8 mouse cellular contexts compared by ENCODE assay signal in the genomic region with DNA sequence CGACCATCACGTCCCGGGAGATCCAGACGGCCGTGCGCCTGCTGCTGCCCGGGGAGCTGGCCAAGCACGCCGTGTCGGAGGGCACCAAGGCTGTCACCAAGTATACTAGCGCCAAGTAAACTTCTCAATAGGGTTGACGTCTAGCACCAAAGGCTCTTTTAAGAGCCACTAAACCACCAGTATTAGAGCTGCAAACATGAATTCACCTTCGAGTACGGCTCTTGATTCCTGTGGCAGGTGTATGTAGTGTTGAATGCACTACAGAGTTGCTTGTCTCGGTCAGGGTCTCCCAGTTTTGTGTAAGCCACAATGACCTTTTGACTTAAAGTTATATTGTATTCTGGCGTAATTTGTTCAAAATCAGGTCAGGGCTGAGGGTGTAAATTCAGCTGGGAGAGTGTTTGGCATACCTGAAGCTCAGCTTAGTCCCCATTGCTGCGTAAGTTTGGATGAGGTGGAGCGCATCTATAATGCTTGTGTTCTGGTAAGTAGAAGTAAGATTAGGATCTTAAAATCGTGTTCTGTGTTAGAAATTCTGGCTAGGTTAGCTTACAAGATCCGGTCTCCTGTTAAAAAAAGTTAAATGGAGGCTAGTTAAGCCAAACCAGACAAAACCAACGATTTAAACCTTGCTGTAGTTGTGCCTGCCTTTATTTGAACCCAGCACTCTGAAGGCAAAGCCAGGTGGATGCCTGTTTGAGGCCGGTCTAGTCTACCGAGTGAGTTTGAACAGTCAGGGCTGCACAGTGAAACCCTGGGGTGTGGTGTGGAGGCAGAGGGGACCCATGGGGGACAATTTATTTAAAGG. TPM values are rescaled to one million over a fixed set of nuclear protein-coding genes. Genes with fewer than 3 reads are reported as not detected.
DNase-seq lines count a peak whose midpoint lies in the region; ATAC-seq lines count a peak whose summit lies in the region.

No protein-coding gene starts in this region.

- H3K36me3 ChIP-seq in megakaryocyte, embryonic 14.5 days (replicated peaks; ENCODE audit: low read length) = no peaks in the 10 kb centered on the region
- H3K36me3 ChIP-seq in hindbrain, embryonic 14.5 days (replicated peaks; ENCODE audit: control insufficient read depth, insufficient read depth) = no peaks in the 10 kb centered on the region
- no peaks in the 10 kb centered on the region for H3K36me3 ChIP-seq in midbrain, embryonic 14.5 days (ENCODE audit: control insufficient read depth, insufficient read depth, low read length)

- peaks cover 64% of the 10 kb centered on the region for H3K4me1 ChIP-seq in megakaryocyte, embryonic 14.5 days
- peaks cover 23% of the 10 kb centered on the region for H3K4me1 ChIP-seq in hindbrain, embryonic 14.5 days (replicated peaks; ENCODE audit: control insufficient read depth, insufficient read depth, low read length)
- H3K4me1 ChIP-seq in midbrain, embryonic 14.5 days (ENCODE audit: control insufficient read depth, insufficient read depth, low read length) = peaks cover 21% of the 10 kb centered on the region

- DNase-seq in c-Kit-negative CD71-positive TER-119-positive erythroid progenitor cells, embryonic 14.5 days (ENCODE audit: low read depth, low spot score) = peak; percentile 61
- DNase-seq in hindbrain, embryonic 14.5 days (ENCODE audit: low spot score) = no peak
- DNase-seq in midbrain, embryonic 14.5 days = peak; percentile 33
- no peak for DNase-seq in adrenal gland, postnatal 4 days (ENCODE audit: low spot score in 2 of 2)
- DNase-seq in lung, postnatal 10 days = no peak
- no peak for DNase-seq in right cerebral cortex, adult 18-20 months

- 2% methylated on average over 17 of the region's 23 CpGs for WGBS in hindbrain, embryonic 14.5 days
- 2% methylated on average over 17 of the region's 23 CpGs for WGBS in midbrain, embryonic 14.5 days

- H3K4me3 ChIP-seq in megakaryocyte, embryonic 14.5 days (replicated peaks) = peak overlapping the region; percentile 89
- H3K4me3 ChIP-seq in hindbrain, embryonic 14.5 days (replicated peaks; ENCODE audit: low read length) = peak overlapping the region; percentile 30
- peak overlapping the region; percentile 38 for H3K4me3 ChIP-seq in midbrain, embryonic 14.5 days (replicated peaks; ENCODE audit: low read depth, low read length)

- H3K4me2 ChIP-seq in hindbrain, embryonic 14.5 days (replicated peaks) = peak overlapping the region; percentile 76
- H3K4me2 ChIP-seq in midbrain, embryonic 14.5 days (ENCODE audit: low read length) = peak overlapping the region; percentile 67

- peak overlapping the region; percentile 57 for H3K9ac ChIP-seq in hindbrain, embryonic 14.5 days
- H3K9ac ChIP-seq in midbrain, embryonic 14.5 days (replicated peaks; ENCODE audit: low read length) = peak overlapping the region; percentile 34; the same call in 1 of the 2 replicates

- ATAC-seq in megakaryocyte, adult 5-6 weeks (ENCODE audit: poor library complexity, severe bottlenecking) = no peak
- peak; percentile 1; the same call in 1 of the 2 replicates for ATAC-seq in hindbrain, embryonic 14.5 days (ENCODE audit: low FRiP score)
- peak; percentile 10; the same call in 1 of the 2 replicates for ATAC-seq in midbrain, embryonic 14.5 days (ENCODE audit: low FRiP score, low TSS enrichment)

- no peaks in the 10 kb centered on the region for H3K9me3 ChIP-seq in megakaryocyte, embryonic 14.5 days
- H3K9me3 ChIP-seq in hindbrain, embryonic 14.5 days (ENCODE audit: control insufficient read depth, low read length) = no peaks in the 10 kb centered on the region
- H3K9me3 ChIP-seq in midbrain, embryonic 14.5 days (ENCODE audit: control insufficient read depth, low read length) = no peaks in the 10 kb centered on the region

- H3K27ac ChIP-seq in hindbrain, embryonic 14.5 days = peak overlapping the region; percentile 32; the same call in 1 of the 2 replicates
- H3K27ac ChIP-seq in midbrain, embryonic 14.5 days (replicated peaks; ENCODE audit: low read depth, low read length) = peak overlapping the region; percentile 64; the same call in 1 of the 2 replicates

- H3K27me3 ChIP-seq in megakaryocyte, embryonic 14.5 days (replicated peaks) = no peaks in the 10 kb centered on the region
- H3K27me3 ChIP-seq in hindbrain, embryonic 14.5 days (ENCODE audit: control insufficient read depth, insufficient read depth, low read length) = no peaks in the 10 kb centered on the region
- no peaks in the 10 kb centered on the region for H3K27me3 ChIP-seq in midbrain, embryonic 14.5 days (ENCODE audit: control insufficient read depth, insufficient read depth, low read length)

RNA-seq across cellular contexts. Expression of a gene that starts 0.7 kb away (rescaled TPM):
- 7.0 TPM in 1 of 2 replicates, not detected in the other for polyA plus RNA-seq in megakaryocyte, embryonic 14.5 days (2012; ENCODE audit: insufficient read depth, low replicate concordance)
- 78.9 and 108 TPM in 2 replicates for total RNA-seq in megakaryocyte, adult 5-6 weeks (2015)
- 1,539 and 1,747 TPM in 2 replicates for total RNA-seq in megakaryocyte, adult 5-6 weeks (2017)
- 1.5 and 1.6 TPM in 2 replicates for polyA plus RNA-seq in hindbrain, embryonic 14.5 days (2014; fragmentation: Nextera tagmentation; extraction: Ambion mirVana)
- 0.86 and 1.1 TPM in 2 replicates for polyA plus RNA-seq in midbrain, embryonic 14.5 days (2014; fragmentation: Nextera tagmentation; extraction: Ambion mirVana)
- total RNA-seq in adrenal gland, postnatal 4 days (2021) = 100 to 1,000 TPM; 500 to 615 TPM

RNA-seq across cellular contexts. Expression of a gene that starts 1.0 kb away (rescaled TPM):
- polyA plus RNA-seq in megakaryocyte, embryonic 14.5 days (2012; ENCODE audit: insufficient read depth, low replicate concordance) = 89.8 and 975 TPM in 2 replicates
- total RNA-seq in megakaryocyte, adult 5-6 weeks (2015) = 0.91 and 1.1 TPM in 2 replicates
- total RNA-seq in megakaryocyte, adult 5-6 weeks (2017) = 48.2 and 145 TPM in 2 replicates
- polyA plus RNA-seq in hindbrain, embryonic 14.5 days (2014; fragmentation: Nextera tagmentation; extraction: Ambion mirVana) = 8.0 TPM in 1 of 2 replicates, not detected in the other
- not detected in 2 replicates for polyA plus RNA-seq in midbrain, embryonic 14.5 days (2014; fragmentation: Nextera tagmentation; extraction: Ambion mirVana)
- total RNA-seq in adrenal gland, postnatal 4 days (2021) = 100 to 1,000 TPM; 349 to 449 TPM

RNA-seq across cellular contexts. Expression of a gene that starts 4.8 kb away (rescaled TPM):
- 304 and 570 TPM in 2 replicates for polyA plus RNA-seq in megakaryocyte, embryonic 14.5 days (2012; ENCODE audit: insufficient read depth, low replicate concordance)
- total RNA-seq in megakaryocyte, adult 5-6 weeks (2015) = 34.9 and 43.5 TPM in 2 replicates
- total RNA-seq in megakaryocyte, adult 5-6 weeks (2017) = 115 and 127 TPM in 2 replicates
- 6.0 and 6.2 TPM in 2 replicates for polyA plus RNA-seq in hindbrain, embryonic 14.5 days (2014; fragmentation: Nextera tagmentation; extraction: Ambion mirVana)
- polyA plus RNA-seq in midbrain, embryonic 14.5 days (2014; fragmentation: Nextera tagmentation; extraction: Ambion mirVana) = 6.6 and 6.8 TPM in 2 replicates
- 100 to 1,000 TPM; 221 to 240 TPM for total RNA-seq in adrenal gland, postnatal 4 days (2021)

RNA-seq across cellular contexts. Expression of a gene that starts 6.4 kb away (rescaled TPM):
- polyA plus RNA-seq in megakaryocyte, embryonic 14.5 days (2012; ENCODE audit: insufficient read depth, low replicate concordance) = 24.5 and 35.7 TPM in 2 replicates
- 43.5 and 58.5 TPM in 2 replicates for total RNA-seq in megakaryocyte, adult 5-6 weeks (2015)
- total RNA-seq in megakaryocyte, adult 5-6 weeks (2017) = 942 and 986 TPM in 2 replicates
- polyA plus RNA-seq in hindbrain, embryonic 14.5 days (2014; fragmentation: Nextera tagmentation; extraction: Ambion mirVana) = 4.4 and 5.3 TPM in 2 replicates
- 9.4 and 11.7 TPM in 2 replicates for polyA plus RNA-seq in midbrain, embryonic 14.5 days (2014; fragmentation: Nextera tagmentation; extraction: Ambion mirVana)
- total RNA-seq in adrenal gland, postnatal 4 days (2021) = 100 to 1,000 TPM; 373 to 414 TPM

RNA-seq across cellular contexts. Expression of a gene that starts 6.7 kb away (rescaled TPM):
- polyA plus RNA-seq in megakaryocyte, embryonic 14.5 days (2012; ENCODE audit: insufficient read depth, low replicate concordance) = 27.3 and 32.8 TPM in 2 replicates
- total RNA-seq in megakaryocyte, adult 5-6 weeks (2015) = 57.4 and 58.7 TPM in 2 replicates
- 645 and 753 TPM in 2 replicates for total RNA-seq in megakaryocyte, adult 5-6 weeks (2017)
- polyA plus RNA-seq in hindbrain, embryonic 14.5 days (2014; fragmentation: Nextera tagmentation; extraction: Ambion mirVana) = 1.8 and 2.5 TPM in 2 replicates
- polyA plus RNA-seq in midbrain, embryonic 14.5 days (2014; fragmentation: Nextera tagmentation; extraction: Ambion mirVana) = 4.1 and 7.9 TPM in 2 replicates
- total RNA-seq in adrenal gland, postnatal 4 days (2021) = 100 to 1,000 TPM; 290 to 321 TPM

Comparison
In these comparisons a context has a peak if more than half of its experiments do, and no peak if none do; other contexts are left out.
1. H3K4me3 ChIP-seq: peak in every context shown above with its lines; median percentile 89 in megakaryocyte, embryonic 14.5 days; 38 in midbrain, embryonic 14.5 days; 30 in hindbrain, embryonic 14.5 days.
2. DNase-seq: peak in c-Kit-negative CD71-positive TER-119-positive erythroid progenitor cells, embryonic 14.5 days (single experiment) and midbrain, embryonic 14.5 days (single experiment); none in hindbrain, embryonic 14.5 days (single experiment), adrenal gland, postnatal 4 days (0 of 2), lung, postnatal 10 days (single experiment) and right cerebral cortex, adult 18-20 months (single experiment).
3. RNA of a gene that starts 1.0 kb away (polyA plus RNA-seq): 89.8 to 975 TPM in megakaryocyte, embryonic 14.5 days; 8.0 TPM in hindbrain, embryonic 14.5 days and not detected in midbrain, embryonic 14.5 days; every median in the first group is over 10 times any median in the second.
4. RNA of a gene that starts 4.8 kb away (polyA plus RNA-seq): 304 to 570 TPM in megakaryocyte, embryonic 14.5 days; 6.6 to 6.8 TPM in midbrain, embryonic 14.5 days and 6.0 to 6.2 TPM in hindbrain, embryonic 14.5 days; every median in the first group is over 10 times any median in the second.